Mouse (Mus musculus) fat pad, adult 2 months (tissue): Measurements from ENCODE around the gene Alg9.

Experiments
- DNase-seq: peaks from one replicate; pipeline ENCODE4 v3.0.0-alpha.2; 2011; ENCODE audit warnings: low read depth, low spot score; ENCODE audit errors: extremely low read depth

Alg9 gene

GRCm38 (mm10) chr9:50774991-50775612, at the start of gene Alg9, which contains the start of gene 1110032A03Rik:
Gene Alg9 (plus strand): TSS chr9:50775019.
Gene 1110032A03Rik (minus strand): TSS chr9:50775520.
- DNase-seq = no peak

GRCm38 (mm10) chr9:50725921-50726590, 48.8 kb upstream of the Alg9 start:
- no peak for DNase-seq

- no peak for DNase-seq
Measured at GRCm38 (mm10) chr9:50727171-50727924, 47.5 kb upstream of the Alg9 start.

- no peak for DNase-seq
Measured at GRCm38 (mm10) chr9:50727925-50728651, 46.7 kb upstream of the Alg9 start.

GRCm38 (mm10) chr9:50729600-50729999, 45.2 kb upstream of the Alg9 start:
- no peak for DNase-seq

- no peak for DNase-seq
Measured at GRCm38 (mm10) chr9:50732560-50732959, 42.3 kb upstream of the Alg9 start.

GRCm38 (mm10) chr9:50734989-50735388, 39.8 kb upstream of the Alg9 start:
- DNase-seq = no peak

GRCm38 (mm10) chr9:50738914-50739870, 35.6 kb upstream of the Alg9 start, which contains the start of gene Dixdc1:
Gene Dixdc1 (minus strand): TSS chr9:50739517.
- DNase-seq = peak; percentile 40

- no peak for DNase-seq
Measured at GRCm38 (mm10) chr9:50740867-50741784, 33.7 kb upstream of the Alg9 start.

GRCm38 (mm10) chr9:50742261-50742660, 32.6 kb upstream of the Alg9 start:
- DNase-seq = no peak

- no peak for DNase-seq
Measured at GRCm38 (mm10) chr9:50742744-50743143, 32.1 kb upstream of the Alg9 start.

- DNase-seq = peak; percentile 42
Measured at GRCm38 (mm10) chr9:50745806-50746205, 29.0 kb upstream of the Alg9 start.

GRCm38 (mm10) chr9:50746214-50746677, 28.6 kb upstream of the Alg9 start, which contains the start of gene 2310030G06Rik:
Gene 2310030G06Rik (minus strand): TSS chr9:50746536.
- peak; percentile 36 for DNase-seq

- no peak for DNase-seq
Measured at GRCm38 (mm10) chr9:50750706-50751105, 24.1 kb upstream of the Alg9 start.

GRCm38 (mm10) chr9:50751323-50751722, 23.5 kb upstream of the Alg9 start, which contains the start of gene Cryab:
Gene Cryab (plus strand): TSS chr9:50751325.
- DNase-seq = no peak

GRCm38 (mm10) chr9:50752054-50752602, 22.7 kb upstream of the Alg9 start, which contains the start of gene Hspb2:
Gene Hspb2 (minus strand): TSS chr9:50752354.
- DNase-seq = no peak

- no peak for DNase-seq
Measured at GRCm38 (mm10) chr9:50752784-50753615, 21.8 kb upstream of the Alg9 start.
